Mouse (Mus musculus) bone marrow macrophage, adult 2 months (primary cell): Measurements from ENCODE around the gene Meaf6. TPM values are rescaled to one million over a fixed set of nuclear protein-coding genes. Genes with fewer than 3 reads are reported as not detected.
A peak's percentile ranks its signal among the peaks of the same experiment; 100 is the strongest.

Experiments used
- H3K27ac ChIP-seq: 2 replicates; pipeline ENCODE4 v1.5.1; 2012; ENCODE audit warnings: low read depth, low read length; ENCODE audit not compliant: insufficient read depth
- H3K4me1 ChIP-seq: 2 replicates; pipeline ENCODE4 v1.6.1; 2012; ENCODE audit warnings: low read length; ENCODE audit not compliant: control insufficient read depth, insufficient read depth
- H3K4me3 ChIP-seq: 2 replicates; pipeline ENCODE4 v1.5.1; 2012; ENCODE audit warnings: mild to moderate bottlenecking, low read length, moderate library complexity; ENCODE audit not compliant: insufficient read depth
- CTCF ChIP-seq: IDR thresholded peaks from 2 replicates; pipeline ENCODE4 v1.5.1; 2012; ENCODE audit warnings: low read depth, mild to moderate bottlenecking, low read length, moderate library complexity
- POLR2A ChIP-seq: IDR thresholded peaks from 2 replicates; pipeline ENCODE4 v1.6.1; 2012; ENCODE audit warnings: mild to moderate bottlenecking, low read depth, low read length, borderline replicate concordance
- polyA plus RNA-seq: library from polyadenylated mRNA; stranded (reverse); fragments of >200 nt; gene quantifications from 2 replicates; pipeline ENCODE4 v1.2.4, GENCODE M21; 2012; ENCODE audit not compliant: missing spikeins, insufficient read depth, insufficient read length

Gene Meaf6
- polyA plus RNA-seq, 1 experiment, result 32.4 TPM

- peaks cover 21% of the 10 kb centered on the region for H3K4me1 ChIP-seq
- TF ChIP-seq POLR2A (no peak), CTCF (no peak)
- H3K4me3 ChIP-seq, result no peak overlapping the region
- H3K27ac ChIP-seq, result no peak overlapping the region
These were observed 49.7 kb downstream of the Meaf6 start for GRCm38 (mm10) chr4:125134631-125135030.

- peaks cover 17% of the 10 kb centered on the region for H3K4me1 ChIP-seq
These were observed 50.3 kb downstream of the Meaf6 start for GRCm38 (mm10) chr4:125135076-125135855.

DNA sequence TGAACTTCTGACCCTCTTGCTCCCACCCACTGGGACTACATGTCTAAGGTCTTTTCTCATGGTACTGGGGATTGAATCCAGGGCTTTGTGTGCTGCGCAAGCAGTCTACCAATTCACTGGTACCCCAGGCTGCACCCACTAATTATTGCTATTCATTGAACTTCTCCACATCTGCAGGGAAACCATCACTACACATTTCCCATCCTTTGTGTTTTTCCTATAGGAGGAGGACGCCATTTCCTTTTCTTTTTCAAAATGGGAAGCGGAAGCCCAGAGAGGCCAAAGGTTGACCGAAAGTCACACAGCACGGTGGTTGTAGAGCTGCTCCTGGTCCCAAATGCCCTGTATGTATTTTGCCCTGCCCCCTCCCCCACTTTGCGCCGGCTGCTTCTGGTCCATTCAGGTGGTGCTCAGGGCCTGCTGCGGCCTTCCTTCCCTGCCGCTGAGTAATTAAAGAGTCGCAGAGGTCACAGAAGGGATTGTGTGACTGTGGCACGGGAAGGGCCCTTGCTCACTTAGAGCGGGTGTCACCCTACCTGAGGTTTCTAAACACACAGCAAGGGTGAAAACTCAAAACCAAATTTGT, 51.5 kb downstream of the Meaf6 start:
- H3K4me3 ChIP-seq, result no peak overlapping the region
- TF ChIP-seq CTCF (no peak), POLR2A (no peak)
- H3K4me1 ChIP-seq, result peaks cover 5% of the 10 kb centered on the region
- no peak overlapping the region for H3K27ac ChIP-seq

More at GRCm38 (mm10) chr4:125135076-125135855, 50.3 kb downstream of the Meaf6 start:
- Histone ChIP-seq H3K27ac (no peak overlapping the region), H3K4me3 (no peak overlapping the region)
- TF ChIP-seq POLR2A (no peak), CTCF (no peak)

DNA sequence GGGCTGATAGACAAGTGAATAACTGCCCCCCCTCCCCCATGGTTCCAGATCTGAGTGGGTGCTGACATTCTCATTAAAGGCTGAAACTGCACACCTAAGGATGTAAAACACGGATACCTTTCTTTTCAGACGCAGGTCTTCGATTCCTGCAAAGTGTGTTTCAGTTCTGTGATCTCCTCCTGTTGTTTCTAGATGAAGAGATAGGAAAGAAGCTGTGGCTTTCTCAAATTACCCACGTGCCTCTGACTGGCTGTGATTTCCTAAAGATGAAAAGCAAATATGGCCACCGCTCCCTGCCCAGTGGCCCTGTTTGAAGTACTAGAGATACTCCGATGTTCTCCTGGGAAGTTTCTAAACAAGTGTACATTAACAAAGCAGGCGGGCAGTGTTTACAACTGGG, 53.4 kb downstream of the Meaf6 start:
- Histone ChIP-seq H3K27ac (no peak overlapping the region), H3K4me3 (no peak overlapping the region), H3K4me1 (no peaks in the 10 kb centered on the region)
- TF ChIP-seq CTCF (no peak), POLR2A (no peak)

GRCm38 (mm10) chr4:125144211-125144610, 59.3 kb downstream of the Meaf6 start:
- TF ChIP-seq POLR2A (no peak), CTCF (no peak)
- Histone ChIP-seq H3K4me1 (peaks cover 25% of the 10 kb centered on the region), H3K27ac (peak overlapping the region; percentile 88), H3K4me3 (no peak overlapping the region)

GRCm38 (mm10) chr4:125144627-125145026, 59.7 kb downstream of the Meaf6 start:
- H3K27ac ChIP-seq, result peak overlapping the region; percentile 88
- TF ChIP-seq POLR2A (no peak), CTCF (no peak)
- H3K4me3 ChIP-seq, result no peak overlapping the region; the same call in 1 of the 2 replicates
- peaks cover 25% of the 10 kb centered on the region for H3K4me1 ChIP-seq

- TF ChIP-seq POLR2A (no peak), CTCF (no peak)
- Histone ChIP-seq H3K4me1 (peaks cover 25% of the 10 kb centered on the region), H3K4me3 (peak overlapping the region; percentile 9; the same call in 1 of the 2 replicates), H3K27ac (peak overlapping the region; percentile 88)
These were observed 60.3 kb downstream of the Meaf6 start for GRCm38 (mm10) chr4:125145213-125145612.

DNA sequence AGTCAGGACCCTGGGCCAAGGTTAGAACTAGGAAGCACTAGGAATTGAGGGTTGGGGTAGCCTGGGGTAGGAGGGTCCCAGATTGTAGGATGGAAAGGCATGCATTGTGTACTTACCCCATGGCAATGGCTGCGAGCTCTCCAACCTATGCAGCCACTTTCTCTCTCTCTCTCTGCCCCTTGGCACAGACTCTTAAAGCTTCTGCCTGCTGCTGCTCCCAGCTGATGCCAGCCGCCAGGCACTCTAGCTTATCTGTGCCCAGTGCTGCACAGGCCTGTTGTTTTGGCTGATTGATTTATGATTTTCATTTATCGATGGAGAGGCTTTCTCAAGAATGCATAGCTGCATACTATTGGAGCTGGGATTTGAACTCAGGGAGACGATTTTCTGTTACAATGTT, 63.0 kb downstream of the Meaf6 start:
- no peak overlapping the region for H3K27ac ChIP-seq
- TF ChIP-seq CTCF (no peak), POLR2A (no peak)
- no peak overlapping the region for H3K4me3 ChIP-seq
- peaks cover 25% of the 10 kb centered on the region for H3K4me1 ChIP-seq

- Histone ChIP-seq H3K4me1 (peaks cover 19% of the 10 kb centered on the region), H3K4me3 (no peak overlapping the region), H3K27ac (no peak overlapping the region)
- TF ChIP-seq POLR2A (no peak), CTCF (no peak)
These were observed 64.5 kb downstream of the Meaf6 start for GRCm38 (mm10) chr4:125149460-125149859.

DNA sequence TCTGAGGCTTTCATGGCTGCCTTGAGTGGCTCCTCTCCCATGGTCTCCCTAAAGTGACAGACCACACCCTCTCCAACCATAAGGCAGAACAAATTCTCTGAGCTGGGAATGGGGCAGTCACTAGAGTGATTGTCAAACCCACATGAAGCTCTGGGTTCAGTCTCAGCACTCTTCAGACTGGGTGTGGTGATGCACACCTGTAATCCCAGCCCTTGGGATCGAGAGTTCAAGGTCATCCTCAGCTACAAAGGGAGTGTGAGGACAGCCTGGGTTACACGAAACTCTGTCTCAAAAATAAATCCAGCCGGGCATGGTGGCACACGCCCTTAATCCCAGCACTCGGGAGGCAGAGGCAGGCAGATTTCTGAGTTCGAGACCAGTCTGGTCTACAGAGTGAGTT, 67.5 kb downstream of the Meaf6 start:
- Histone ChIP-seq H3K27ac (no peak overlapping the region), H3K4me3 (no peak overlapping the region), H3K4me1 (no peaks in the 10 kb centered on the region)
- TF ChIP-seq POLR2A, result no peak
- no peak for TF ChIP-seq CTCF
